Mouse (Mus musculus): Measurements from ENCODE around the gene Ptms.

GRCm38 (mm10) chr6:124961021-124961420 lies 41.1 kb upstream of the Ptms start:
- TF ChIP-seq GATA1 (IDR thresholded peaks at IDR 0.05; ENCODE audit: borderline replicate concordance, low read length), result no peak
- no peak for TF ChIP-seq FLI1 (IDR thresholded peaks at IDR 0.05; ENCODE audit: low read length)
